Mouse (Mus musculus) limb, embryonic 14.5 days (tissue): ENCODE data around the gene Recql. TPM values are rescaled to one million over a fixed set of nuclear protein-coding genes. Genes with fewer than 3 reads are reported as not detected.

Source experiments
- ATAC-seq: fragments of 200-750 bp; cut with Nextera tagmentation; 2 replicates; pipeline ENCODE4 v1.8.0; 2017; ENCODE audit warnings: low read depth, moderate number of reproducible peaks, moderate TSS enrichment; ENCODE audit not compliant: low FRiP score
- DNase-seq: peaks from one replicate; pipeline ENCODE4 v3.0.0-alpha.2; 2015; ENCODE audit warnings: low spot score
- H3K27ac ChIP-seq: fragments of 300-500 bp; sonication (generic); replicated peaks from 2 replicates; pipeline ENCODE4 v1.5.1; 2014; ENCODE audit warnings: low read depth, mild to moderate bottlenecking, low read length, moderate library complexity, mixed read lengths
- H3K27me3 ChIP-seq: fragments of 300-500 bp; sonication (generic); 2 replicates; pipeline ENCODE4 v1.6.1; 2014; ENCODE audit warnings: low read length, mixed read lengths; ENCODE audit not compliant: control insufficient read depth, insufficient read depth
- H3K36me3 ChIP-seq: fragments of 300-500 bp; sonication (generic); 2 replicates; pipeline ENCODE4 v1.6.1; 2014; ENCODE audit warnings: mild to moderate bottlenecking, low read length, moderate library complexity, mixed read lengths; ENCODE audit not compliant: control insufficient read depth, insufficient read depth
- H3K4me1 ChIP-seq: fragments of 300-500 bp; sonication (generic); 2 replicates; pipeline ENCODE4 v1.6.1; 2014; ENCODE audit warnings: antibody characterized with exemption, low read length, mixed read lengths; ENCODE audit not compliant: control insufficient read depth, insufficient read depth
- H3K4me2 ChIP-seq: fragments of 300-500 bp; sonication (generic); replicated peaks from 2 replicates; pipeline ENCODE4 v1.6.1; 2014; ENCODE audit warnings: low read depth, mild to moderate bottlenecking, low read length, moderate library complexity; ENCODE audit not compliant: severe bottlenecking
- H3K4me3 ChIP-seq: fragments of 300-500 bp; sonication (generic); replicated peaks from 2 replicates; pipeline ENCODE4 v1.5.1; 2014; ENCODE audit warnings: low read length
- H3K9ac ChIP-seq: fragments of 300-500 bp; sonication (generic); 2 replicates; pipeline ENCODE4 v1.6.1; 2014; ENCODE audit warnings: mild to moderate bottlenecking, low read depth, low read length, moderate library complexity; ENCODE audit not compliant: severe bottlenecking
- H3K9me3 ChIP-seq: fragments of 300-500 bp; sonication (generic); 2 replicates; pipeline ENCODE4 v1.6.1; 2016; ENCODE audit warnings: low read length; ENCODE audit not compliant: control insufficient read depth
- POLR2A ChIP-seq: fragments of 200-500 bp; IDR thresholded peaks from 2 replicates; pipeline ENCODE4 v1.8.0; 2012; ENCODE audit warnings: inconsistent platforms, mild to moderate bottlenecking, moderate library complexity, borderline replicate concordance; ENCODE audit not compliant: insufficient read depth, insufficient read length; ENCODE audit errors: extremely low read depth
- WGBS: fragments of 180-500 bp; shearing (Covaris S2); extraction: QIAGEN DNeasy Blood & Tissue Kit; methylation state at CpG from one replicate; pipeline ENCODE4 v1.1.7; 2014; 5-methylcytosine and 5-hydroxymethylcytosine counted together
- polyA plus RNA-seq, 2 experiments: library from polyadenylated mRNA; depleted of rRNA in 1 of 2; stranded (reverse) in 1 of 2; unstranded in 1 of 2; fragments of >200 nt; fragmentation: Nextera tagmentation in 1 of 2; extraction: Ambion mirVana in 1 of 2; gene quantifications; 2 replicates each; pipeline versions ENCODE4 v1.2.1 to v1.2.3; 2012 to 2014

Recql gene
- polyA plus RNA-seq, 2 experiments: 23.9 to 26.7 TPM

- no peaks in the 10 kb centered on the region for H3K27me3 ChIP-seq
- 59% methylated on average over 2 of the region's 2 CpGs for WGBS
- TF ChIP-seq POLR2A: no peak
Measured at GRCm38 (mm10) chr6:142338961-142339360, 47.9 kb downstream of the Recql start.

DNA sequence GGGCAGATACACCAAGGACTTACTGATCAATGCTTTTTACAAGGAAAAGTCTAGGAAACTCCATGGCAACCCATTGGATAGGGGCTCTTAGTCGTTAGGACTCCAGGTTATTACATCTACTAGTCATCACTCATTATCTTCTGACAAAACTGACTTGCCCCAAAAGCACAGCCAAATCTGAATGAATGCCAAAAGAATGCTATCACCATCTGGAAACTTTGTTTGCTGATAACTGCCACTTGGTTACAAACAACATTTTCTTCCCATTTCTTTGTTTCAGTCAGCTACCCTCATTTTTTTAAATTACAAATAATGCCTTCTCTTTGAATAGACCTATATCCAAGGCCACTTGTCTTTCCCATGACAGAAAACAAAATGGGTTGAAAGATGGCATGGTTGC is 57.7 kb downstream of the Recql start:
- H3K4me1 ChIP-seq: no peaks in the 10 kb centered on the region
- no peak overlapping the region for H3K27ac ChIP-seq
- no peaks in the 10 kb centered on the region for H3K9me3 ChIP-seq
- no peaks in the 10 kb centered on the region for H3K27me3 ChIP-seq
- H3K9ac ChIP-seq: no peak overlapping the region
- TF ChIP-seq POLR2A: no peak
- H3K4me2 ChIP-seq: no peak overlapping the region
- no peak for DNase-seq
- 57% methylated on average over 1 of the region's 1 CpGs for WGBS
- no peaks in the 10 kb centered on the region for H3K36me3 ChIP-seq
- ATAC-seq: no peak
- no peak overlapping the region for H3K4me3 ChIP-seq

More at GRCm38 (mm10) chr6:142338961-142339360, 47.9 kb downstream of the Recql start:
- H3K4me2 ChIP-seq: no peak overlapping the region
- H3K9ac ChIP-seq: no peak overlapping the region
- no peaks in the 10 kb centered on the region for H3K9me3 ChIP-seq
- H3K4me3 ChIP-seq: no peak overlapping the region
- H3K4me1 ChIP-seq: no peaks in the 10 kb centered on the region
- H3K27ac ChIP-seq: no peak overlapping the region
- ATAC-seq (no peak), DNase-seq (no peak)
- H3K36me3 ChIP-seq: no peaks in the 10 kb centered on the region

GRCm38 (mm10) chr6:142326598-142326997 is 60.3 kb downstream of the Recql start:
- 80% methylated on average over 3 of the region's 3 CpGs for WGBS
- ATAC-seq (no peak), DNase-seq (no peak)
- Histone ChIP-seq H3K9me3 (no peaks in the 10 kb centered on the region), H3K9ac (no peak overlapping the region), H3K4me3 (no peak overlapping the region), H3K4me1 (no peaks in the 10 kb centered on the region), H3K4me2 (no peak overlapping the region), H3K27ac (no peak overlapping the region), H3K27me3 (no peaks in the 10 kb centered on the region), H3K36me3 (no peaks in the 10 kb centered on the region)
- no peak for TF ChIP-seq POLR2A

GRCm38 (mm10) chr6:142322881-142323280 is 64.0 kb downstream of the Recql start, which contains the start of gene Slco1a5:
Gene Slco1a5, minus strand, starts transcription at chr6:142322981.
- Histone ChIP-seq H3K27me3 (no peaks in the 10 kb centered on the region), H3K27ac (no peak within 1 kb of the TSS), H3K4me2 (no peak within 1 kb of the TSS), H3K36me3 (no peaks in the 10 kb centered on the region), H3K4me1 (no peaks in the 10 kb centered on the region), H3K9me3 (no peaks in the 10 kb centered on the region), H3K4me3 (no peak within 1 kb of the TSS), H3K9ac (no peak within 1 kb of the TSS)
- TF ChIP-seq POLR2A: no peak
- 32% methylated on average over 4 of the region's 4 CpGs for WGBS
- ATAC-seq (no peak), DNase-seq (no peak)

DNA sequence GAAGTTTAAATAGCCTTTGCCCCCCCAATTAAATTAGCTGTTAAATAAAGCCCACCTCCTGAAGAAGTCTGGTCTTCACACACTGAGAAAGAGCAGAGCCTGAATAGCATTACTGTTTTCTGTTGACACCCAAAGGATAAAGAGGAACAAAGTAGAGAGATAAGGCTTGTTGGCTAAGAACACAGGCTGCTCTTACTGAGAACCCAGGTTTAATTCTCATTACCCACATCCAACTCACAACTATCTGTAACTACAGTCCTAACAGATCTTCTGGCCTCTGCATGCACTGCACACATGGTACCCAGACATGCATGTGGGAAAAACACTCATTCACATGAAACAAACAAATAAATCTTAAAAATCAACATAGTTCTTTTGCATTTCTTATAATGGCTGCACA is 69.8 kb downstream of the Recql start:
- no peaks in the 10 kb centered on the region for H3K36me3 ChIP-seq
- no peak for ATAC-seq
- TF ChIP-seq POLR2A: no peak
- no peaks in the 10 kb centered on the region for H3K27me3 ChIP-seq
- H3K9ac ChIP-seq: no peak overlapping the region
- H3K4me2 ChIP-seq: no peak overlapping the region
- no peak overlapping the region for H3K4me3 ChIP-seq
- no peaks in the 10 kb centered on the region for H3K9me3 ChIP-seq
- H3K27ac ChIP-seq: no peak overlapping the region
- DNase-seq: no peak
- H3K4me1 ChIP-seq: no peaks in the 10 kb centered on the region

GRCm38 (mm10) chr6:142314285-142314684 is 72.6 kb downstream of the Recql start:
- DNase-seq: no peak
- ATAC-seq: no peak
- Histone ChIP-seq H3K27ac (no peak overlapping the region), H3K9me3 (peaks cover 4% of the 10 kb centered on the region), H3K4me3 (no peak overlapping the region), H3K9ac (no peak overlapping the region), H3K36me3 (no peaks in the 10 kb centered on the region), H3K4me1 (no peaks in the 10 kb centered on the region), H3K27me3 (no peaks in the 10 kb centered on the region), H3K4me2 (no peak overlapping the region)
- TF ChIP-seq POLR2A: no peak
- 84% methylated on average over 5 of the region's 5 CpGs for WGBS
